Mouse (Mus musculus) olfactory bulb, adult 2 months (tissue): ENCODE results near the gene Dnah12. TPM values are rescaled to one million over a fixed set of nuclear protein-coding genes. Genes with fewer than 3 reads are reported as not detected.

Experiments
- H3K27ac ChIP-seq: fragments of 200-500 bp; 2 replicates; pipeline ENCODE4 v1.5.1; 2012; ENCODE audit warnings: low read depth, low read length; ENCODE audit not compliant: insufficient read depth
- H3K4me1 ChIP-seq: fragments of 200-500 bp; 2 replicates; pipeline ENCODE4 v1.6.1; 2012; ENCODE audit warnings: low read length; ENCODE audit not compliant: control insufficient read depth, insufficient read depth
- H3K4me3 ChIP-seq: fragments of 200-500 bp; 2 replicates; pipeline ENCODE4 v1.5.1; 2012; ENCODE audit warnings: mild to moderate bottlenecking, low read depth, low read length, moderate library complexity; ENCODE audit not compliant: insufficient read depth
- CTCF ChIP-seq: fragments of 200-500 bp; IDR thresholded peaks from 2 replicates; pipeline ENCODE4 v1.5.1; 2012; ENCODE audit warnings: low read depth, mild to moderate bottlenecking, low read length, moderate library complexity; ENCODE audit not compliant: insufficient read depth
- POLR2A ChIP-seq: fragments of 200-500 bp; IDR thresholded peaks from 2 replicates; pipeline ENCODE4 v1.6.1; 2012; ENCODE audit warnings: mild to moderate bottlenecking, low read depth, low read length, moderate library complexity; ENCODE audit not compliant: insufficient read depth
- WGBS: fragments of 180-500 bp; shearing (Covaris S2); methylation state at CpG from one replicate; pipeline ENCODE4 v1.1.7; 2018; 5-methylcytosine and 5-hydroxymethylcytosine counted together
- polyA plus RNA-seq: library from polyadenylated mRNA; stranded (reverse); fragments of >200 nt; gene quantifications from 2 replicates; pipeline ENCODE4 v1.2.4, GENCODE M21; 2012; ENCODE audit warnings: low replicate concordance; ENCODE audit not compliant: missing spikeins, insufficient read depth, insufficient read length

Gene Dnah12
- polyA plus RNA-seq, 1 experiment = not detected

GRCm38 (mm10) chr14:26923702-26924421 is 230.8 kb downstream of the Dnah12 start:
- Histone ChIP-seq H3K4me3 (no peak overlapping the region), H3K27ac (no peak overlapping the region), H3K4me1 (no peaks in the 10 kb centered on the region)
- TF ChIP-seq POLR2A = no peak
- TF ChIP-seq CTCF = no peak
- 91% methylated on average over 5 of the region's 5 CpGs for WGBS

- TF ChIP-seq CTCF = no peak
- Histone ChIP-seq H3K4me3 (no peak overlapping the region), H3K4me1 (no peaks in the 10 kb centered on the region), H3K27ac (no peak overlapping the region)
- 89% methylated on average over 3 of the region's 3 CpGs for WGBS
Observed at GRCm38 (mm10) chr14:26934891-26935290, 241.8 kb downstream of the Dnah12 start.

GRCm38 (mm10) chr14:26935558-26935957 is 242.5 kb downstream of the Dnah12 start:
- Histone ChIP-seq H3K4me3 (no peak overlapping the region), H3K4me1 (no peaks in the 10 kb centered on the region), H3K27ac (no peak overlapping the region)
- TF ChIP-seq CTCF (no peak), POLR2A (no peak)
- 89% methylated on average over 4 of the region's 4 CpGs for WGBS

Other genes starting within 250 kb of the Dnah12 start
- gene Slmap, start 158.3 kb upstream of the Dnah12 start, polyA plus RNA-seq = not detected in 2 replicates
- gene Dennd6a, start 119.4 kb upstream of the Dnah12 start, polyA plus RNA-seq = 166 TPM in 1 of 2 replicates, not detected in the other
- not detected in 2 replicates for gene Arf4, start 55.2 kb upstream of the Dnah12 start, polyA plus RNA-seq
- not detected in 2 replicates for gene Pde12, start 23.4 kb upstream of the Dnah12 start, polyA plus RNA-seq
- gene Asb14, start 201.3 kb downstream of the Dnah12 start, polyA plus RNA-seq = not detected in 2 replicates